Mouse (Mus musculus) embryonic facial prominence, embryonic 12.5 days (tissue): ENCODE measurements around the gene Parvb. TPM values are rescaled to one million over a fixed set of nuclear protein-coding genes. Genes with fewer than 3 reads are reported as not detected.

ENCODE experiments used
- ATAC-seq: fragments of 200-750 bp; cut with Nextera tagmentation; 2 replicates; pipeline ENCODE4 v1.8.0; 2017; ENCODE audit not compliant: insufficient number of reproducible peaks, insufficient read depth, low FRiP score, low TSS enrichment
- H3K27ac ChIP-seq: fragments of 300-500 bp; sonication (generic); 2 replicates; pipeline ENCODE4 v1.5.1; 2016; ENCODE audit warnings: mild to moderate bottlenecking
- H3K27me3 ChIP-seq: fragments of 300-500 bp; sonication (generic); 2 replicates; pipeline ENCODE4 v1.6.1; 2016; ENCODE audit warnings: mild to moderate bottlenecking, moderate library complexity
- H3K36me3 ChIP-seq: fragments of 300-500 bp; sonication (generic); 2 replicates; pipeline ENCODE4 v1.6.1; 2016; ENCODE audit warnings: mild to moderate bottlenecking
- H3K4me1 ChIP-seq: fragments of 300-500 bp; sonication (generic); 2 replicates; pipeline ENCODE4 v1.6.1; 2016
- H3K4me2 ChIP-seq: fragments of 300-500 bp; sonication (generic); replicated peaks from 2 replicates; pipeline ENCODE4 v1.6.1; 2016; ENCODE audit warnings: mild to moderate bottlenecking, moderate library complexity
- H3K4me3 ChIP-seq: fragments of 300-500 bp; sonication (generic); 2 replicates; pipeline ENCODE4 v1.5.1; 2016; ENCODE audit warnings: mild to moderate bottlenecking
- H3K9ac ChIP-seq: fragments of 300-500 bp; sonication (generic); 2 replicates; pipeline ENCODE4 v1.6.1; 2016; ENCODE audit warnings: mild to moderate bottlenecking, moderate library complexity
- H3K9me3 ChIP-seq: fragments of 300-500 bp; sonication (generic); 2 replicates; pipeline ENCODE4 v1.6.1; 2016; ENCODE audit warnings: mild to moderate bottlenecking, moderate library complexity
- WGBS: fragments of 180-500 bp; shearing (Covaris S2); methylation state at CpG from one replicate; pipeline ENCODE4 v1.1.7; 2016; 5-methylcytosine and 5-hydroxymethylcytosine counted together
- polyA plus RNA-seq: library from polyadenylated mRNA; unstranded; fragments of >200 nt; fragmentation: Nextera tagmentation; extraction: Ambion mirVana; gene quantifications from 2 replicates; pipeline ENCODE4 v1.2.1, GENCODE M21; 2016

Gene Parvb
- polyA plus RNA-seq, 1 experiment from 2014 or later = 4.3 TPM

DNA sequence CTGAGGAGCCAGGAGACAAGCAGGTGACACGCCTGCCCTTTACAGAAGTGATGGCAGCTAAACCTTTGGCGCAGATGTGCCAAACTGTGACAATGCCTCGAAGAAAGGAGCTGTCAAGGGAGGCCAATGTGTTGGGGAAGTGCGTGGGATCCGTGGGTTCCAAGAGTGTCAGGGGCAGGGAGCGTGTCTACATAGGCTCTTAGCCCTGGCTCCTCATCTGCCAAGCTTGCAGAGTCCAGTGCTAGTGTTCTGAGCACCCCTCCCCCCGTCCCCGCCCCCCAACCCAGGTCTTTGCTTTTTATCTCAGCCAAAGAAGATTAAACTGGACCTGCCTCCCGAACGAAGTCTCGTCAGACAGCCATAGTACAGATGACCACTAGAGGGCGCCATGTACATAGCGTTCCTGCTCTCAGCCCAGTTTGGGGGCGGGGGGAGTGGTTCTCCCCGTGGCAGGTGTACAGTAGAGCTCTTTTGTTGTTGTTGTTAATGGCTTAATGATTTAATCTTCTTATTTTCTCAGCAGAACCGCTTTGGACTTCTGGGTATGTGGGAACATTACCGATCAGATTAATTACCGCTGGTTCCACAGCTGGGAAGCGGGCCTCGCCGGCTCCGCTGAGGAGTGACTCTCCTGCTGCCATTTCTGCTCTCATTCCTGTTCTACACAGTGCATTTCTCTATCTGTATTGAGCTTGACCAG lies 28.4 kb downstream of the Parvb start:
- Histone ChIP-seq H3K9me3 (no peaks in the 10 kb centered on the region), H3K27me3 (peaks cover 7% of the 10 kb centered on the region; the same call in 1 of the 2 replicates), H3K4me1 (0 out of 2 replicates have a peak, but pooled peaks cover 12% of the 10 kb centered on the region), H3K4me3 (no peak overlapping the region), H3K27ac (no peak overlapping the region), H3K4me2 (0 out of 2 replicates have a peak overlapping the region, but pooled peaks have one; percentile 16), H3K9ac (no peak overlapping the region), H3K36me3 (no peaks in the 10 kb centered on the region)
- WGBS = 32% methylated on average over 22 of the region's 22 CpGs
- peak; percentile 31; the same call in 1 of the 2 replicates for ATAC-seq

DNA sequence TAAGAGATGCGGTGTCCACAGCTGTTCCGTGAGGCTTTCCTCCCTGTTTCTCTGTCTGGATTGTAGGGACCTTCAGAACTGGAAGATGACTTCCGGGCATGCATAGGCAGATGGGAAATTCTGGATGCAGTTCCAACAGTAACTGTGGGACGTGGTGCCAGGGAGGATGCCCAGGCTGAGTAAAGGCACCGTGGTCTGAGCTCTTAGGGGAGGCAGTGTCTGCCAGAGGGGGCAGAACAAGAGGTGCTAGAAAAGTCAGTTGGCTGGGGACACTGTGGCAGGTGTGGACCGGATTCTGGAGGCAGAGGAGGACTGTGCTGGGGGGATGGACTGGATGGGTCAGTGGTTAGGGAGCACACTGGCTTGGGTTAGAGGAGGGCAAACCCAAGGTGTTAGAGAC lies 30.8 kb downstream of the Parvb start:
- Histone ChIP-seq H3K27ac (no peak overlapping the region), H3K9me3 (no peaks in the 10 kb centered on the region), H3K9ac (no peak overlapping the region), H3K4me1 (0 out of 2 replicates have a peak, but pooled peaks cover 5% of the 10 kb centered on the region), H3K36me3 (no peaks in the 10 kb centered on the region), H3K4me3 (no peak overlapping the region), H3K27me3 (no peaks in the 10 kb centered on the region; the same call in 1 of the 2 replicates), H3K4me2 (no peak overlapping the region)
- 94% methylated on average over 6 of the region's 6 CpGs for whole genome bisulfite sequencing
- ATAC-seq = no peak

DNA sequence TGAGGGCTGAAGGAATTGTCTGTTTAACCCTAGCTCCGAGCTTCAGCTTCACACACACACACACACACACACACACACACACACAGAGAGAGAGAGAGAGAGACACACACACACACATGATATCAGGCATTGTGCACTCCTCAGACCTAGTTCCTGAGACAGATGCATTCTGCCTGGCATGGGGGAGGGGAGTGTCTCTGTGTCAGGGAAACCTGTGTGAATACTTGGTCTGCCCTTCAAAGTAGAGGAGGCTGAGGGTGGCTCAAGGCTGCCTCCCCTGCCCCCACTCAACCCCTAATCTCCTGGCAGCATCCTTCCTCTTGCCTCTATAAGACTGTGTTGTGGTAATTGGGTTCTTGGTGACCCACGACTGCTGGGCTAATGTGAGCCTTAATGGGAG lies 31.7 kb downstream of the Parvb start:
- Histone ChIP-seq H3K4me3 (no peak overlapping the region), H3K4me2 (no peak overlapping the region), H3K9ac (no peak overlapping the region), H3K36me3 (no peaks in the 10 kb centered on the region), H3K27me3 (no peaks in the 10 kb centered on the region), H3K27ac (no peak overlapping the region), H3K9me3 (no peaks in the 10 kb centered on the region), H3K4me1 (0 out of 2 replicates have a peak, but pooled peaks cover 5% of the 10 kb centered on the region)
- no peak for ATAC-seq
- 41% methylated on average over 2 of the region's 2 CpGs for WGBS

DNA sequence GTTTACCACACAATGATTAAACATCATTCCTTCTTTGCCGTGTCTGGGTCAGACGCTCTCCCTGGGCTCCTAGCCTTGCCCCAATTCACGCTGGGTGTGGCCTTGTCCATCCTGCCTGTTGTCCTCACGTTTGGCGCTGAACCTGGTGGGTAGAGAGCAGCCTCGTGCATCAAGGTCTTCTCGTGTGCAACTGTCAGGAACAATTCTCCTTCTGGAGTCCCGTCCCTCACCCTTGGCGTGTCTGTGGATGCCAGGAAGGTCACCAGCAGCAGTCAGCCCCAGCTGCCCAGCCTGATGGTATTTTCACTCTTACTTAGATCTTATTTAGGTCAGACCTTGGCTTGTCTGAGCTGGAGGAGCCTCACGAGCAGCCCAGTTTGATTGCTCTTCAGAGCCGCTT lies 33.3 kb downstream of the Parvb start:
- no peak for ATAC-seq
- Histone ChIP-seq H3K9ac (no peak overlapping the region), H3K36me3 (no peaks in the 10 kb centered on the region), H3K9me3 (no peaks in the 10 kb centered on the region), H3K27ac (no peak overlapping the region), H3K4me2 (no peak overlapping the region), H3K27me3 (no peaks in the 10 kb centered on the region), H3K4me1 (0 out of 2 replicates have a peak, but pooled peaks cover 5% of the 10 kb centered on the region), H3K4me3 (no peak overlapping the region)
- 70% methylated on average over 11 of the region's 11 CpGs for WGBS

DNA sequence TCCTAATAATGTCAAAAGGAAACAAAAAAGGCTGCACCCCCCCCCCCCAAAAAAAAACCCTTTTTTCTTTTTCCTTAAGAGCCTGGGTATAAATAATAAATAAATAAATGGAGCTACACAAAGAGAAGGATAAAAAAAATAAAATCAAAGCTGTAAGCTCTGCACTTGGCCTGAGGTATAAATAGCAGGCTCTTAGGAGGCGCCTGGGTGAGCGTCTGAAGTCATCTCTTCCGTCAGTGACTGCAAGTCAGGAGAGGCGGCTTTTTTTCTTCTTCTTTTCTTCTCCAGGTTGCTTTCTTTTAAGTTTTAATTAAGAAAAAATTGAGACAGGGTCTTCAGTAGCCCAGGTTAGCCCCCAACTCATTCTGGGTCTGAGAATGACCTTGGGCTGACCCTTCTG lies 34.4 kb downstream of the Parvb start:
- Histone ChIP-seq H3K27me3 (no peaks in the 10 kb centered on the region), H3K27ac (no peak overlapping the region), H3K4me1 (0 out of 2 replicates have a peak, but pooled peaks cover 5% of the 10 kb centered on the region), H3K4me3 (no peak overlapping the region), H3K4me2 (no peak overlapping the region), H3K9me3 (no peaks in the 10 kb centered on the region), H3K36me3 (no peaks in the 10 kb centered on the region), H3K9ac (no peak overlapping the region)
- WGBS = 74% methylated on average over 4 of the region's 4 CpGs
- no peak for ATAC-seq

DNA sequence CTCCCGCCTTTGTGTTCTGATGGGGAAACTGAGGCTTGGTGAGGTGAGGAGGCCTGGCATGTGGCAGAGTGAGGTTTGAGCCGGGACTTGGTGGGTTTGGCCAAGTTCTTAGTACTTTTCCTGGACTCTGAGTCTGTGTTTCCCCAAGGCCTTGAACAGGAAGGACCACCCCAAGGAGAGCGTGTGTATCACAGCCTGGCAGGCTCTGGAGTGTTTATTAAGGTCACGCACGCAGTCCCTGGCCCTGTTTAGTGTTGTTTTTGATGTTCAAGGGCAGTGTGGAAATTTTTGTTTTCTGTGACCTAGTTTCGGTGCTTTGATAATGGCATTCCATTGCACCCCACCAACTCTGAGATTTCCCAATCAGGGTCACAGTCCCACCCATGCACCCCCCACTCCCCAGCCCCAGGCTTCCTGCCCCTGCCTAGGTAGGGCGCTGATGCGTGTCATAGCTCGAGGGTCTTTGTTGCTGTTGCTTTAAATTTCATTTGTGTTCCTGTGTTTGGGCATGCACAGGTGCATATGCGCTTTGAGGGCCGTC lies 35.9 kb downstream of the Parvb start:
- Histone ChIP-seq H3K9me3 (no peaks in the 10 kb centered on the region), H3K36me3 (no peaks in the 10 kb centered on the region), H3K4me2 (no peak overlapping the region), H3K4me3 (no peak overlapping the region), H3K4me1 (0 out of 2 replicates have a peak, but pooled peaks cover 5% of the 10 kb centered on the region), H3K27ac (no peak overlapping the region), H3K27me3 (no peaks in the 10 kb centered on the region), H3K9ac (no peak overlapping the region)
- no peak for ATAC-seq
- 86% methylated on average over 11 of the region's 11 CpGs for WGBS

DNA sequence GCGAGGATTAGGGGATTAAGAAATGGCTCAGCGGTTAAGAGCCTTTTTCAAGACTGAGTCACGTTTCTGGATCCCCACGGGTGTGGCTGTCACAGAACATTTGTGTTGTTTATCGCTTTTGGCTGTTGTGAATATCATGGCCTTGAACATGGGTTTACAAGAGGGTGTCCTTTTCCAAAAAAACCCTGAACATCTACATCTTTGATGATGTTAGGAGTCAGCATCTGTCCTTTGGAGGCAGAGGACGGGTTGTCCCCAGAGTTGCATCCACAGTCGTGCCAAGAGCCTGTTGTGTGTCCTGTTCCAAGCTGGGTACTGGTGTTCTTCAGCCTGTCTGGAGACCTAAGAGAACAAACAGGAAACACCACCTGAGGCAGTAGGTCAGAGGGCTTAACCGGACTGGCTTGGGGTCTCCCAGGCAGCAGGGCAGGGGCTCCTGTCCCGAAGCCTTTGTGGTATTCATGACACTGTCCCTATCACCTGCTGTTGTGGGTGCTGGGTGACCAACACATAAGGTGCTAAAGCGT lies 37.3 kb downstream of the Parvb start:
- Histone ChIP-seq H3K9me3 (no peaks in the 10 kb centered on the region), H3K27ac (no peak overlapping the region)
- WGBS = 79% methylated on average over 10 of the region's 10 CpGs

DNA sequence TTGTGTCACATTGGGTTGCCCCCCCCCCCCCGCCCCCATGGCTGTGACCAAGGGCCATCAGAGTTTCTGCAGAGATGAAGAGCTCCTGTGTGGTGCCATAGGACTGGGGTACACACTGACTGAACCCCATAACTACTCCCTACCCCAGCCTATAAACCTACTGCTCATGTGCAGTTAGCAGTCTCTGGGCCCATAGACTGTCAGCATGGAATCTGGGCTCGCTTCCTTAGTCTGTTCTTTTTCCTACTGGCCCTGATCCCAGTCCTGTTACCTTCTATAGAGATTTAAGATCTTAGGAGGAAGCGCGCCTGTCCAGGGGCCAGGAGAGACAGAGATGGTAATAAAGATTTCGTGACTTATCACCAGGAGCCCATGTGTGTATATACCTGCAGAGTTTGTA lies 38.2 kb downstream of the Parvb start:
- no peak overlapping the region for H3K27ac ChIP-seq
- WGBS = 89% methylated on average over 5 of the region's 5 CpGs
- no peak for ATAC-seq
- 0 out of 2 replicates have a peak, but pooled peaks cover 5% of the 10 kb centered on the region for H3K4me1 ChIP-seq
- H3K9me3 ChIP-seq = no peaks in the 10 kb centered on the region
- H3K36me3 ChIP-seq = no peaks in the 10 kb centered on the region
- no peak overlapping the region for H3K4me2 ChIP-seq
- H3K9ac ChIP-seq = no peak overlapping the region
- no peaks in the 10 kb centered on the region for H3K27me3 ChIP-seq
- H3K4me3 ChIP-seq = no peak overlapping the region

More for the DNA sequence above, 37.3 kb downstream of the Parvb start:
- no peaks in the 10 kb centered on the region for H3K36me3 ChIP-seq
- ATAC-seq = no peak
- H3K4me3 ChIP-seq = no peak overlapping the region
- 0 out of 2 replicates have a peak, but pooled peaks cover 5% of the 10 kb centered on the region for H3K4me1 ChIP-seq
- H3K4me2 ChIP-seq = no peak overlapping the region
- H3K27me3 ChIP-seq = no peaks in the 10 kb centered on the region
- no peak overlapping the region for H3K9ac ChIP-seq

DNA sequence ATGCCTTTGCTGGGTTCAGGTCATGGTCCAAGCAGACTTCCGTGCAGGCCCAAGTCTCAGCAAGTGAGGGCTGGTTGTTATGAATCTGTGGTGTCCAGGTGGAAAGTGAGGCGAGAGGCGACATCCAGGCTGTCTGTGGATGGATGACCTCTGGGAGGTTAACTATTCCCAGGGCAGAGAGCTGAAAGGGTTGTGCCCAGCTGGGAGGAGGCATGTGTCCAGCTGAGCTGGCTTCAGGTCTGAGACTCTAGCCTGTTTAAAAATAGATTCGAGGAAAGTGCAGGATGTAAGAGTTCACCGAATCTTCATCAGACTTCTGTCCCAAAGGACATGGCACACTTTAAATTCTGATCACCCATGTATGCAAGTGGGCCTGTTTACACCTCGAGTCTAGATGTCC lies 38.6 kb downstream of the Parvb start:
- Histone ChIP-seq H3K4me1 (0 out of 2 replicates have a peak, but pooled peaks cover 4% of the 10 kb centered on the region), H3K9me3 (no peaks in the 10 kb centered on the region), H3K4me2 (no peak overlapping the region), H3K9ac (no peak overlapping the region), H3K27me3 (no peaks in the 10 kb centered on the region), H3K27ac (no peak overlapping the region), H3K36me3 (no peaks in the 10 kb centered on the region), H3K4me3 (no peak overlapping the region)
- WGBS = 75% methylated on average over 6 of the region's 6 CpGs
- ATAC-seq = no peak

DNA sequence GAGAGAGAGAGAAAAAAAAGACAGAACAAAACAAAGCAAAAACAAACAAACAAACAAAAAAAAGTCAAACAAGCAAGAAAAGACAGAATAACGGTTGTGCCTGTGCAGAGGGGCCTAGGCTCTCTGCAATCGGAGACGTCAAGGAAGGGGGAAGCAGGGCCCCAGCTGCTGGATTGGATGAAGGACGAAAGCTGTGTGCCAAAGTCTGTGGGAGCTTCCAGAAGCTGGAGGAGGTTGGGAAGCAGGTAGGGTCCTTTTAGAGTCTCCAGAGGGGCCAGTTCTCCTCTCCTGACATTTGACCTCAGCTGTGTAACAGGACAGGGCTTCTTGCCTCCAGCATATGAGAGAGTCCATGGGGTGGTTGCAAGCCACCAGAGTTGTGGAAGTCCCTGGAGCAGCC lies 44.2 kb downstream of the Parvb start:
- H3K9ac ChIP-seq = no peak overlapping the region
- H3K4me1 ChIP-seq = no peaks in the 10 kb centered on the region
- no peak for ATAC-seq
- no peaks in the 10 kb centered on the region for H3K9me3 ChIP-seq
- H3K36me3 ChIP-seq = 0 out of 2 replicates have a peak, but pooled peaks cover 4% of the 10 kb centered on the region
- WGBS = 85% methylated on average over 4 of the region's 4 CpGs
- no peak overlapping the region for H3K4me3 ChIP-seq
- no peak overlapping the region for H3K27ac ChIP-seq
- no peak overlapping the region for H3K4me2 ChIP-seq
- no peaks in the 10 kb centered on the region for H3K27me3 ChIP-seq

DNA sequence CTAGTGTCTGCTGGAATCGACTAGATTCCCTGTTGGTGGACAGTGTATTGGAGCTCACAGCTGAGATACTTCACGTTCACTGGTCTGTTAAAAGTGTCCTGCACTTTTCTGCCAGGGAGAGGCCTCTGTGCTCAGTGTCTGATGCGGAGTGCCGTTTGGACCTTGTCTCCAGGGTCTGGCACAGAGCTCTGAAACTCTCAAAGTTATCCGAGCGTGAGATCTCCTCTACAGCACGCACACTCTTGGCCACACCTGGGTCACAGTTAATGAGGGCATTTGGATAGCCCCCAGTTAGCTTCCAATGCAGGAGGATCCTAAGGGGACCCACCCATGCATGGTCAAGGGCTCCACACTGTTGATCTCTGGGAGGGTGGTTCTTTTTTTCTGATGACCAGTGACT lies 46.2 kb downstream of the Parvb start:
- 0 out of 2 replicates have a peak, but pooled peaks cover 4% of the 10 kb centered on the region for H3K36me3 ChIP-seq
- H3K9me3 ChIP-seq = no peaks in the 10 kb centered on the region
- no peaks in the 10 kb centered on the region for H3K27me3 ChIP-seq
- no peak overlapping the region for H3K9ac ChIP-seq
- no peak overlapping the region for H3K27ac ChIP-seq
- ATAC-seq = no peak
- no peak overlapping the region for H3K4me3 ChIP-seq
- H3K4me2 ChIP-seq = no peak overlapping the region
- no peaks in the 10 kb centered on the region for H3K4me1 ChIP-seq
- 81% methylated on average over 7 of the region's 7 CpGs for WGBS

DNA sequence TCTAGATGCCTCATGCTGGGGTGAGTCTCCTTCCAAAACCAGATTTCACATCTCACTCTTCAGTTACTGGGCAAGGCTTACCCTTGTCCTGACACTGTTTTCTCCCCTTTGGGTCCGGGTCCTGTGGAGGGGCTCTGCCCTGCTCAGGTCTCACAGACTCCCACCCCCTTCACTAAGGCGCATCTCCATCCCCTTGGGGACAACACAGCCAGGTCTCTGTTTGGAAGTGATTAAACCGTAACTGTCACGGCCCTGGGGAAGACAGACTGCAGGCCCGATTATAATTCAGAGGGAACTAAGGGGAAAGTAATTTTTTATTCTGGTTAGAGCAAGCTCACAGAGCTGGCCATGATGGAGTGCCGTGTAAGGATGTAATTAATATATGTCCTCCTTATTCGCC lies 46.8 kb downstream of the Parvb start:
- H3K4me1 ChIP-seq = no peaks in the 10 kb centered on the region
- 57% methylated on average over 7 of the region's 7 CpGs for WGBS
- no peak overlapping the region for H3K4me2 ChIP-seq
- no peak overlapping the region for H3K9ac ChIP-seq
- ATAC-seq = no peak
- H3K27ac ChIP-seq = no peak overlapping the region
- H3K9me3 ChIP-seq = no peaks in the 10 kb centered on the region
- 0 out of 2 replicates have a peak, but pooled peaks cover 4% of the 10 kb centered on the region for H3K36me3 ChIP-seq
- no peaks in the 10 kb centered on the region for H3K27me3 ChIP-seq
- H3K4me3 ChIP-seq = no peak overlapping the region
